Mouse (Mus musculus) liver, postnatal 0 days (tissue): ENCODE results near the gene Trim80. TPM values are rescaled to one million over a fixed set of nuclear protein-coding genes. Genes with fewer than 3 reads are reported as not detected.

Source experiments
- ATAC-seq: fragments of 200-750 bp; cut with Nextera tagmentation; 2 replicates; pipeline ENCODE4 v1.8.0; 2017; ENCODE audit warnings: mild to moderate bottlenecking, moderate library complexity
- DNase-seq: peaks from one replicate; pipeline ENCODE4 v3.0.0-alpha.2; 2016
- H3K27ac ChIP-seq: fragments of 300-500 bp; sonication (generic); 2 replicates; pipeline ENCODE4 v1.5.1; 2014; ENCODE audit warnings: antibody characterized with exemption, moderate library complexity, mild to moderate bottlenecking, low read depth
- H3K27me3 ChIP-seq: fragments of 300-500 bp; sonication (generic); 2 replicates; pipeline ENCODE4 v1.6.1; 2014; ENCODE audit warnings: low read length, control low read depth, mixed read lengths; ENCODE audit not compliant: insufficient read depth
- H3K36me3 ChIP-seq: fragments of 300-500 bp; sonication (generic); replicated peaks from 2 replicates; pipeline ENCODE4 v1.6.1; 2014; ENCODE audit warnings: mild to moderate bottlenecking, control low read depth, low read length, moderate library complexity, mixed read lengths; ENCODE audit not compliant: insufficient read depth
- H3K4me1 ChIP-seq: fragments of 300-500 bp; sonication (generic); 2 replicates; pipeline ENCODE4 v1.6.1; 2014; ENCODE audit warnings: antibody characterized with exemption, mild to moderate bottlenecking, control low read depth; ENCODE audit not compliant: insufficient read depth
- H3K4me2 ChIP-seq: fragments of 300-500 bp; sonication (generic); 2 replicates; pipeline ENCODE4 v1.6.1; 2014; ENCODE audit warnings: low read depth, mild to moderate bottlenecking, low read length, moderate library complexity, mixed read lengths
- H3K4me3 ChIP-seq: fragments of 300-500 bp; sonication (generic); 2 replicates; pipeline ENCODE4 v1.5.1; 2014; ENCODE audit warnings: low read depth, low read length
- H3K9ac ChIP-seq: fragments of 300-500 bp; sonication (generic); replicated peaks from 2 replicates; pipeline ENCODE4 v1.6.1; 2014; ENCODE audit warnings: mild to moderate bottlenecking, moderate library complexity
- H3K9me3 ChIP-seq: fragments of 300-500 bp; sonication (generic); 2 replicates; pipeline ENCODE4 v1.6.1; 2016; ENCODE audit warnings: mild to moderate bottlenecking, control low read depth, low read length, mixed read lengths
- CTCF ChIP-seq: sonication (generic); IDR thresholded peaks from 2 replicates; pipeline ENCODE4 v1.5.1; 2016; ENCODE audit warnings: antibody characterized with exemption, low read depth
- EP300 ChIP-seq: IDR thresholded peaks from 2 replicates; pipeline ENCODE4 v1.6.1; 2016; ENCODE audit warnings: antibody characterized with exemption, low read depth, mild to moderate bottlenecking
- WGBS: fragments of 180-500 bp; shearing (Covaris S2); extraction: QIAGEN DNeasy Blood & Tissue Kit; methylation state at CpG from one replicate; pipeline ENCODE4 v1.1.7; 2014; ENCODE audit not compliant: insufficient replicate concordance; 5-methylcytosine and 5-hydroxymethylcytosine counted together
- polyA plus RNA-seq: library from polyadenylated mRNA; unstranded; fragments of >200 nt; fragmentation: Nextera tagmentation; extraction: Ambion mirVana; gene quantifications from 2 replicates; pipeline ENCODE4 v1.2.1, GENCODE M21; 2015

Trim80 gene
- polyA plus RNA-seq, 1 experiment from 2014 or later = 2.8 TPM

DNA sequence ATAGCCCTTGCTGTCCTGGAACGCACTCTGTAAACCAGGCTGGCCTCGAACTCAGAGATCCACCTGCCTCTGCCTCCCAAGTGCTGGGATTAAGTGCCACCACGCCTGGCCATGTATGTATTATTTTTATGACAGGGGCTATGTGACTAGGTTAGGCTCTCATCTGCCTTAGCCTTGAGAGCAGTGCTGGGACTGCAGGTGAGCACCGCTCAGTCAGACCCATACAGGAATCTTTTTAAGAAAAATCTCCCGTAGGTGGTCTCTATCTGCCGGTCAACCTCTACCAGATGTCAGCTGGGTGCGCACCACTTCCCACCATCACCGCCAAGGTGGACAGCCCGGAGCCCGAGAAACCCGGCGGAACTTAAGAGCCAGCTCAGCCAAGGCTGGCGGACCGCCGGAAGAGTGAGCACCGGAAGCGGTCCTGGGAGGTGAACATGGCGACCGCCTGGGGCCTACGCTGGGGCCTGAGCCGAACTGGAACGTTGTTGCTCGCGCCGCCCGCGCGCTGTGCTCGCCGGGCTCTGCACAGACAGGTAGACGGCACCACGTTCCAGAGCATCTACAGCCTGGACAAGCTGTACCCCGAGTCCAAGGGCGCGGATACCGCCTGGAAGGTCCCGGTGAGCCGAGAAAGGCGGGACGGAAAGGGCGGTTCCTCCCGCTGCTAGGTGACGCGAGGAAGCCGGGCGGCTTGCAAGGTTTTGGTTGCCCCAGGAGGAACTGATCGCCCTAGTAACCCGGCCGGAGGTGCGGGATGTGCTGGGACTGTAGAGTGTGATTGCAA is 36.8 kb upstream of the Trim80 start, which contains the start of gene Mrpl58:
Gene Mrpl58 (plus strand): TSS at position 415 of the 787 bp plus-strand sequence.
- WGBS = 4% methylated on average over 50 of the region's 50 CpGs
- TF ChIP-seq CTCF = no peak
- TF ChIP-seq EP300 = peak; percentile 45; the same call in 1 of the 2 replicates
- H3K4me2 ChIP-seq = peak within 1 kb of the TSS; percentile 94
- no peaks in the 10 kb centered on the region for H3K9me3 ChIP-seq
- no peaks in the 10 kb centered on the region for H3K27me3 ChIP-seq
- peak within 1 kb of the TSS; percentile 97 for H3K4me3 ChIP-seq
- ATAC-seq = peak; percentile 94
- H3K9ac ChIP-seq = peak within 1 kb of the TSS; percentile 91
- DNase-seq = peak; percentile 87
- peak within 1 kb of the TSS; percentile 92 for H3K27ac ChIP-seq
- peaks cover 19% of the 10 kb centered on the region for H3K4me1 ChIP-seq
- H3K36me3 ChIP-seq = no peaks in the 10 kb centered on the region

DNA sequence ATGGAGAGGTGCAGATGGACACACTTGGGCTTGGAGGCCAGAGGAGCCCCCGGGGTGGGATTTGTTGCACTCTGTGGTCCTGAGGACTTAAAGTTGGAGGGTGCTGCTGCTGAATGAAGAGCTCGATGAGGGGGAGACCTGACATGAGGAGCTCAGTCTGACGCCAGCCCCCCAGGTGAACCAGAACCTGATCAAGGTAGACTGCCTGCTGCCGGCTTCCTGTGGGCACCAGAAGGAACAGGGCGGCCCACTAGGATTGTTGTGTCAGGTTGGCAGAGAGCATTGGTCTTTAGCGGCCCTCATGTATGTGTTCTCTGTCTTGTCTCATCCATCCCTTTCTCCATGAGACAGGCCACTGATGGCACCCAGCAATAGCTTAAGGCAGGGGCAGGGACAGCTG is 34.6 kb upstream of the Trim80 start:
- H3K9ac ChIP-seq = no peak overlapping the region
- 89% methylated on average over 6 of the region's 6 CpGs for WGBS
- H3K36me3 ChIP-seq = peaks cover 8% of the 10 kb centered on the region
- ATAC-seq = no peak
- H3K4me1 ChIP-seq = peaks cover 19% of the 10 kb centered on the region
- no peak for DNase-seq
- H3K9me3 ChIP-seq = no peaks in the 10 kb centered on the region
- H3K27ac ChIP-seq = no peak overlapping the region
- no peak for TF ChIP-seq EP300
- no peak for TF ChIP-seq CTCF
- H3K27me3 ChIP-seq = no peaks in the 10 kb centered on the region
- H3K4me2 ChIP-seq = no peak overlapping the region
- H3K4me3 ChIP-seq = no peak overlapping the region

DNA sequence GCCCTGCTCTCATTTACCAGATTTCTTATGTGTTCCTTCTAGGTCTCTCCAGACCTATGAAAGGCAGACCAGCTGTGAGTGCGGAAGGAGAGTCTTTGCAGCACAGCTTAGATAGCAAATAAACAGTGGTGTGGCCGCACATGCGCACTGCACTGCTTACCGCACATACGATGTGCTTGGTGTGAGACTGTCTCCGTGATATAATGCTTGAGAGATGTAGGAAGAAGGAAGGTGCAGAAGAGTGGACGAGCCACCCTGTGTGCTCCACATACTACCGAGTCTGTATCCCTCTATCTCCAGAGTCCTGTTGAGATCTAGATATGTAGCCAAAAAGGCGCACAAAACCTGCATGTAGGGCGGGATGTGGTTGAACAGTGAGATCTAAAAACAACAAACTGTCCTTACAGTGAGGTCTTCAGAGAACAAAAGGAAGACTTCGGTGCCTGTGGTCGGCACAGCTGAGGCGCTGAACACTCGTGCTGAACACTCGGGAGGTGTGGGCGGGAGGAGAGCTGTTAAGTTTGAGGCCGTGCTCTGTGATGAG is 33.4 kb upstream of the Trim80 start:
- DNase-seq (no peak), ATAC-seq (no peak)
- no peak overlapping the region for H3K4me3 ChIP-seq
- no peak overlapping the region for H3K4me2 ChIP-seq
- H3K27ac ChIP-seq = no peak overlapping the region
- H3K4me1 ChIP-seq = peaks cover 25% of the 10 kb centered on the region
- no peak for TF ChIP-seq EP300
- TF ChIP-seq CTCF = no peak
- no peaks in the 10 kb centered on the region for H3K9me3 ChIP-seq
- H3K27me3 ChIP-seq = no peaks in the 10 kb centered on the region
- H3K36me3 ChIP-seq = peaks cover 15% of the 10 kb centered on the region
- H3K9ac ChIP-seq = no peak overlapping the region
- WGBS = 81% methylated on average over 17 of the region's 17 CpGs

DNA sequence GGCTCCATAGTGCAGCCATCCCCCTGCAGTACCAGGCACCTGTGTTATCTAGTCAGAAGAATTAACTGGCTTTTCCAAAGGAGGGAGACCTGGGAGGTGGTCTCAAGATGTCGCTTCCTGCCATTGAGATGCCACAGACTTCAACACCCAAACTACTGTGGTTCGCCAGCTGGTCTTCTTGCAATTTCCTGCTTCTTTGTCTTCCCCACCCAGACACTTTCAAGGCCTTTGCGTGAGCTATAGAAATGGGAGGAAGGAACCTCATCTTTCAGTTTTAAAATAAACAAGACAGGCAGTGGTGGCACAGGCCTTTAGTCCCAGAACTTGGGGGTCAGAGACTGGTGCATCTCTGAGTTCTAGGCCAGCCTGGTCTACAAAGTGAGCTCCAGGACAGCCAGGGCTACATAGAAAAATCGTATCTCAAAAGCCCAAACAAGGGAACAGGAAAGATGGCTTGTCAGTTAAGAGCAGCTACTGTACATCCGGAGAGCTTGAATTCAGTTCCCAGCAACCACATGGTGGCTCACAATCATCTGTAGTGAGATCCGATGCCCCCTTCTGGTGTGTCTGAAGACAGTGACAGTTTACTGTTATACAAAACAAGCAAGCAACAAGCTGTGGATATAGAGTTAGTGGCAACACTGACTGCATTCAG is 32.0 kb upstream of the Trim80 start:
- WGBS = 55% methylated on average over 6 of the region's 6 CpGs
- TF ChIP-seq EP300 (no peak), CTCF (no peak; the same call in 1 of the 2 replicates)
- DNase-seq (no peak), ATAC-seq (no peak)
- H3K4me2 ChIP-seq = no peak overlapping the region
- no peaks in the 10 kb centered on the region for H3K9me3 ChIP-seq
- no peak overlapping the region for H3K9ac ChIP-seq
- H3K4me3 ChIP-seq = no peak overlapping the region
- peaks cover 15% of the 10 kb centered on the region for H3K36me3 ChIP-seq
- H3K27ac ChIP-seq = peak overlapping the region; percentile 55
- no peaks in the 10 kb centered on the region for H3K27me3 ChIP-seq
- H3K4me1 ChIP-seq = peaks cover 25% of the 10 kb centered on the region

DNA sequence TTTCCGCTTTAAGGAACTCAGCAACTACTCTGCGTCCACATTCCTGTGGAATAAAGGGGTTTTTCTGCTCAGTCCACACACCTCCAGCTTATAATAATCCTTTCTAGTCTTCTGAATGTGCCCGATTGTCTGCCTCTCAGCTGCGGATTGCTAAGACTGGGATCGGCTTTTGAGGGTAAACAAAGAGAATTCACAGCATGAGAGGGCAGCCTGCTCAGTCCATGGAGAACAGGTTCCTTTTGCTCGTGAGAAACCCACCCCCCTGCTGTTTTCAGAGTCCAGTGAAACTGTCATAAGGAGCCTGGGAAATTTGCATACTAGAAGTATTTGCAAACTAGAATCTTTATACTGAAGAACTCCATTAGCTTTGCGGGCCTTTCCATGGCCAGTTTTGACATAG is 30.8 kb upstream of the Trim80 start:
- H3K27me3 ChIP-seq = no peaks in the 10 kb centered on the region
- no peak overlapping the region for H3K4me2 ChIP-seq
- H3K4me1 ChIP-seq = peaks cover 20% of the 10 kb centered on the region
- no peaks in the 10 kb centered on the region for H3K9me3 ChIP-seq
- no peak overlapping the region for H3K27ac ChIP-seq
- H3K36me3 ChIP-seq = peaks cover 15% of the 10 kb centered on the region
- 86% methylated on average over 7 of the region's 7 CpGs for WGBS
- no peak for TF ChIP-seq EP300
- no peak for TF ChIP-seq CTCF
- no peak for DNase-seq
- no peak overlapping the region for H3K4me3 ChIP-seq
- no peak for ATAC-seq
- no peak overlapping the region for H3K9ac ChIP-seq
